Mouse (Mus musculus): ENCODE measurements at regions not wholly inside any gene's neighbourhood (a gene's known extent, or its start where the extent isn't known, plus 50 kb on each side); places are given as distances from the start of the nearest gene placed in this dataset.
A peak's percentile ranks its signal among the peaks of the same experiment; 100 is the strongest.

GRCm38 (mm10) chr2:80717979-80718378 lies 100.9 kb downstream of the Nup35 start:
- no peak overlapping the region for H3K4me2 ChIP-seq
- no peaks in the 10 kb centered on the region for H3K9me3 ChIP-seq
- no peak overlapping the region for H3K27ac ChIP-seq
- 75% methylated on average over 2 of the region's 2 CpGs for WGBS
- ATAC-seq (ENCODE audit: low FRiP score) = no peak
- no peak overlapping the region for H3K4me3 ChIP-seq (replicated peaks)
- H3K27me3 ChIP-seq = no peaks in the 10 kb centered on the region
- no peaks in the 10 kb centered on the region for H3K4me1 ChIP-seq
- H3K36me3 ChIP-seq (replicated peaks) = no peaks in the 10 kb centered on the region
- no peak overlapping the region for H3K9ac ChIP-seq

- no peaks in the 10 kb centered on the region for H3K27me3 ChIP-seq
- no peak overlapping the region for H3K4me3 ChIP-seq (replicated peaks)
- H3K27ac ChIP-seq = no peak overlapping the region
- no peak overlapping the region for H3K4me2 ChIP-seq
- no peaks in the 10 kb centered on the region for H3K36me3 ChIP-seq (replicated peaks)
- no peak for ATAC-seq (ENCODE audit: low FRiP score)
- H3K4me1 ChIP-seq = no peaks in the 10 kb centered on the region
- H3K9me3 ChIP-seq = no peaks in the 10 kb centered on the region
- WGBS = 88% methylated on average over 5 of the region's 5 CpGs
- no peak overlapping the region for H3K9ac ChIP-seq
Observed at GRCm38 (mm10) chr2:80724085-80724484, 107.0 kb downstream of the Nup35 start.

- no peak overlapping the region for H3K4me2 ChIP-seq
- no peaks in the 10 kb centered on the region for H3K9me3 ChIP-seq
- ATAC-seq (ENCODE audit: low FRiP score) = no peak
- H3K4me1 ChIP-seq = no peaks in the 10 kb centered on the region
- no peak overlapping the region for H3K27ac ChIP-seq
- H3K27me3 ChIP-seq = no peaks in the 10 kb centered on the region
- no peak overlapping the region for H3K4me3 ChIP-seq (replicated peaks)
- no peak overlapping the region for H3K9ac ChIP-seq
- H3K36me3 ChIP-seq (replicated peaks) = no peaks in the 10 kb centered on the region
- 88% methylated on average over 3 of the region's 3 CpGs for WGBS
Observed at GRCm38 (mm10) chr2:80731324-80731723, 114.3 kb downstream of the Nup35 start.

GRCm38 (mm10) chr2:80746737-80747136 lies 129.7 kb downstream of the Nup35 start:
- H3K9me3 ChIP-seq = no peaks in the 10 kb centered on the region
- H3K4me1 ChIP-seq = no peaks in the 10 kb centered on the region
- ATAC-seq (ENCODE audit: low FRiP score) = no peak
- no peak overlapping the region for H3K27ac ChIP-seq
- no peak overlapping the region for H3K4me3 ChIP-seq (replicated peaks)
- H3K36me3 ChIP-seq (replicated peaks) = no peaks in the 10 kb centered on the region
- WGBS = 68% methylated on average over 6 of the region's 6 CpGs
- no peak overlapping the region for H3K4me2 ChIP-seq
- no peak overlapping the region for H3K9ac ChIP-seq
- H3K27me3 ChIP-seq = no peaks in the 10 kb centered on the region

GRCm38 (mm10) chr2:80762013-80762612 lies 145.1 kb downstream of the Nup35 start:
- Histone ChIP-seq H3K36me3 (replicated peaks) (no peaks in the 10 kb centered on the region), H3K9ac (no peak overlapping the region), H3K4me1 (no peaks in the 10 kb centered on the region), H3K27ac (no peak overlapping the region), H3K27me3 (no peaks in the 10 kb centered on the region), H3K4me3 (replicated peaks) (no peak overlapping the region), H3K9me3 (no peaks in the 10 kb centered on the region), H3K4me2 (no peak overlapping the region)
- WGBS = 42% methylated on average over 3 of the region's 3 CpGs
- ATAC-seq (ENCODE audit: low FRiP score) = 0 out of 2 replicates have a peak, but pooled peaks have one; percentile 44

GRCm38 (mm10) chr2:80771176-80771575 lies 154.1 kb downstream of the Nup35 start:
- Histone ChIP-seq H3K4me2 (no peak overlapping the region), H3K27me3 (no peaks in the 10 kb centered on the region), H3K4me1 (no peaks in the 10 kb centered on the region), H3K27ac (no peak overlapping the region), H3K9me3 (no peaks in the 10 kb centered on the region), H3K9ac (no peak overlapping the region), H3K36me3 (replicated peaks) (no peaks in the 10 kb centered on the region), H3K4me3 (replicated peaks) (no peak overlapping the region)
- 85% methylated on average over 5 of the region's 5 CpGs for WGBS
- ATAC-seq (ENCODE audit: low FRiP score) = no peak

- Histone ChIP-seq H3K27me3 (no peaks in the 10 kb centered on the region), H3K9ac (no peak overlapping the region), H3K4me2 (no peak overlapping the region), H3K9me3 (no peaks in the 10 kb centered on the region), H3K4me1 (no peaks in the 10 kb centered on the region), H3K4me3 (replicated peaks) (no peak overlapping the region), H3K27ac (no peak overlapping the region), H3K36me3 (replicated peaks) (no peaks in the 10 kb centered on the region)
- WGBS = 79% methylated on average over 3 of the region's 3 CpGs
- no peak for ATAC-seq (ENCODE audit: low FRiP score)
Observed at GRCm38 (mm10) chr2:80772455-80772854, 155.4 kb downstream of the Nup35 start.

- WGBS = 55% methylated on average over 4 of the region's 4 CpGs
- H3K36me3 ChIP-seq (replicated peaks) = no peaks in the 10 kb centered on the region
- ATAC-seq (ENCODE audit: low FRiP score) = peak; percentile 41; the same call in 1 of the 2 replicates
- peaks cover 3% of the 10 kb centered on the region; the same call in 1 of the 2 replicates for H3K4me1 ChIP-seq
- no peak overlapping the region for H3K4me3 ChIP-seq (replicated peaks)
- no peaks in the 10 kb centered on the region for H3K9me3 ChIP-seq
- H3K9ac ChIP-seq = no peak overlapping the region
- H3K27ac ChIP-seq = no peak overlapping the region
- H3K27me3 ChIP-seq = no peaks in the 10 kb centered on the region
- no peak overlapping the region for H3K4me2 ChIP-seq
Observed at GRCm38 (mm10) chr2:80786370-80786769, 169.3 kb downstream of the Nup35 start.

GRCm38 (mm10) chr2:80793345-80794147 lies 176.5 kb downstream of the Nup35 start:
- ATAC-seq (ENCODE audit: low FRiP score) = no peak

GRCm38 (mm10) chr2:80794148-80794507 lies 177.1 kb downstream of the Nup35 start:
- Histone ChIP-seq H3K4me2 (no peak overlapping the region), H3K4me3 (replicated peaks) (no peak overlapping the region), H3K9me3 (no peaks in the 10 kb centered on the region), H3K36me3 (replicated peaks) (no peaks in the 10 kb centered on the region), H3K4me1 (peaks cover 3% of the 10 kb centered on the region; the same call in 1 of the 2 replicates), H3K27ac (no peak overlapping the region), H3K27me3 (no peaks in the 10 kb centered on the region), H3K9ac (no peak overlapping the region)
- no peak for ATAC-seq (ENCODE audit: low FRiP score)
- WGBS = 73% methylated on average over 7 of the region's 7 CpGs

More at GRCm38 (mm10) chr2:80793345-80794147, 176.5 kb downstream of the Nup35 start:
- Histone ChIP-seq H3K36me3 (replicated peaks) (no peaks in the 10 kb centered on the region), H3K4me1 (peaks cover 3% of the 10 kb centered on the region; the same call in 1 of the 2 replicates), H3K27ac (no peak overlapping the region), H3K27me3 (no peaks in the 10 kb centered on the region), H3K9me3 (no peaks in the 10 kb centered on the region), H3K9ac (no peak overlapping the region), H3K4me2 (no peak overlapping the region), H3K4me3 (replicated peaks) (no peak overlapping the region)
- WGBS = 74% methylated on average over 14 of the region's 14 CpGs

- H3K4me2 ChIP-seq = no peak overlapping the region
- H3K9ac ChIP-seq = no peak overlapping the region
- H3K4me1 ChIP-seq = no peaks in the 10 kb centered on the region
- no peak for ATAC-seq (ENCODE audit: low FRiP score)
- H3K36me3 ChIP-seq (replicated peaks) = no peaks in the 10 kb centered on the region
- no peak overlapping the region for H3K27ac ChIP-seq
- 84% methylated on average over 2 of the region's 2 CpGs for WGBS
- H3K4me3 ChIP-seq (replicated peaks) = no peak overlapping the region
- no peaks in the 10 kb centered on the region for H3K27me3 ChIP-seq
- no peaks in the 10 kb centered on the region for H3K9me3 ChIP-seq
Observed at GRCm38 (mm10) chr2:80819268-80819667, 202.2 kb downstream of the Nup35 start.

- ATAC-seq (ENCODE audit: low FRiP score) = no peak
- WGBS = 26% methylated on average over 1 of the region's 1 CpGs
Observed at GRCm38 (mm10) chr2:80851056-80851455, 234.0 kb downstream of the Nup35 start.

GRCm38 (mm10) chr2:80855214-80855613 lies 238.2 kb downstream of the Nup35 start:
- no peaks in the 10 kb centered on the region for H3K27me3 ChIP-seq
- no peak for ATAC-seq (ENCODE audit: low FRiP score)
- WGBS = 87% methylated on average over 4 of the region's 4 CpGs
- H3K9me3 ChIP-seq = no peaks in the 10 kb centered on the region
- H3K36me3 ChIP-seq (replicated peaks) = no peaks in the 10 kb centered on the region
- H3K9ac ChIP-seq = no peak overlapping the region
- no peak overlapping the region for H3K4me3 ChIP-seq (replicated peaks)
- H3K4me2 ChIP-seq = no peak overlapping the region
- no peak overlapping the region for H3K27ac ChIP-seq
- H3K4me1 ChIP-seq = no peaks in the 10 kb centered on the region

More at GRCm38 (mm10) chr2:80851056-80851455, 234.0 kb downstream of the Nup35 start:
- Histone ChIP-seq H3K9me3 (no peaks in the 10 kb centered on the region), H3K27ac (no peak overlapping the region), H3K9ac (no peak overlapping the region), H3K36me3 (replicated peaks) (no peaks in the 10 kb centered on the region), H3K27me3 (no peaks in the 10 kb centered on the region), H3K4me3 (replicated peaks) (no peak overlapping the region), H3K4me1 (no peaks in the 10 kb centered on the region), H3K4me2 (no peak overlapping the region)

Data from forebrain, embryonic 12.5 days (tissue).